Mouse (Mus musculus): ENCODE data around the gene Tpmt. TPM values are rescaled to one million over a fixed set of nuclear protein-coding genes. Genes with fewer than 3 reads are reported as not detected.
A peak's percentile ranks its signal among the peaks of the same experiment; 100 is the strongest.

The Tpmt gene
- 26.7 and 28.4 TPM in 2 replicates for polyA plus RNA-seq (2015; fragmentation: Nextera tagmentation; extraction: Ambion mirVana)

DNA sequence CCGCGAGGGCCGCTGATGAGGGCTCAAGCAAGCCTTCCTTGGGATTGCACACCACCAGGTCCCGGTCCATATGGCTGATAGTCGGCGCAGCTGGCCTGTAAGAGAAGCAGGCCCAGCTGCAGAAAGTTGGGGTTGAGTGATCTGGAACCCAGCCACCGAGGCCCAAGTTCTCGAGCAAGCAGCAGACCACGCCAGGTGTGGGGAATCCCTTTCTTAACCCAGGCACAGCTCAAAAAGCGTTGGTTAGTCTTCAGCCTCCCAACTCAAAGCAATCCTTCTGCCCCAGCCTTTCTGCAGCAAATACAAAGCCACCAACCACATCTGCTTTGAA is at the start of gene Tpmt:
Tpmt (minus strand) TSS at position 121 of the 331 bp plus-strand sequence.
- WGBS (ENCODE audit: insufficient replicate concordance): 14% methylated on average over 10 of the region's 10 CpGs
- no peaks in the 10 kb centered on the region for H3K9me3 ChIP-seq (ENCODE audit: low read length)
- peak within 1 kb of the TSS; percentile 97 for H3K4me2 ChIP-seq (ENCODE audit: low read depth, low read length)
- no peak for DNase-seq
- H3K9ac ChIP-seq (replicated peaks): peak within 1 kb of the TSS; percentile 78
- H3K36me3 ChIP-seq (replicated peaks; ENCODE audit: insufficient read depth, low read length): peaks cover 6% of the 10 kb centered on the region; the same call in 1 of the 2 replicates
- ATAC-seq: no peak
- TF ChIP-seq CTCF (IDR thresholded peaks at IDR 0.05; ENCODE audit: low read depth) (no peak), EP300 (IDR thresholded peaks at IDR 0.05; ENCODE audit: low read depth) (no peak)
- no peaks in the 10 kb centered on the region for H3K27me3 ChIP-seq (ENCODE audit: insufficient read depth, low read length)
- H3K4me3 ChIP-seq (ENCODE audit: low read depth, low read length): peak within 1 kb of the TSS; percentile 91
- peak within 1 kb of the TSS; percentile 63 for H3K27ac ChIP-seq (ENCODE audit: low read depth)
- H3K4me1 ChIP-seq (ENCODE audit: insufficient read depth): peaks cover 16% of the 10 kb centered on the region

DNA sequence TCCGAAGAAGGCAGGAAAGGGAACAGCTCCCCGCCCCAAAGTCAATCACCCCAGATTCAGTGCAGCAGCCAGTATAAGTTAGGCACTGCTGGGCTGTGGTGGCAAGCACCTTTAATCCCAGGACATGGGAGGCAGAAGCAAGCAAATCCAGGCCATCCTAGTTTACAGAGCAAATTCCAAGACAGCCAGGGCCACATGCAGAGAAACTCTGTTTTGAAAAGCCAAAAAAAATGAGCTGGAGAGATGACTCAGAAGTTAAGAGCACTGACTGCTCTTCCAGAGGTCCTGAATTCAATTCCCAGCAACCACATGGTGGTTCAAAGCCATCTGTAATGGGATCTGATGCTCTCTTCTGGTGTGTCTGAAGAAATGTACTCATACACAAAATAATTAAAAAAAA is 49.3 kb upstream of the Tpmt start:
- 88% methylated on average over 2 of the region's 2 CpGs for WGBS (ENCODE audit: insufficient replicate concordance)
- ATAC-seq: no peak
- Histone ChIP-seq H3K4me1 (ENCODE audit: insufficient read depth) (no peaks in the 10 kb centered on the region), H3K9ac (replicated peaks) (no peak overlapping the region), H3K27me3 (ENCODE audit: insufficient read depth, low read length) (no peaks in the 10 kb centered on the region), H3K4me2 (ENCODE audit: low read depth, low read length) (no peak overlapping the region), H3K4me3 (ENCODE audit: low read depth, low read length) (no peak overlapping the region), H3K27ac (ENCODE audit: low read depth) (no peak overlapping the region), H3K36me3 (replicated peaks; ENCODE audit: insufficient read depth, low read length) (peaks cover 86% of the 10 kb centered on the region), H3K9me3 (ENCODE audit: low read length) (no peaks in the 10 kb centered on the region)
- TF ChIP-seq EP300 (IDR thresholded peaks at IDR 0.05; ENCODE audit: low read depth) (no peak), CTCF (IDR thresholded peaks at IDR 0.05; ENCODE audit: low read depth) (no peak)
- no peak for DNase-seq

GRCm38 (mm10) chr13:47089271-47089670 is 44.7 kb upstream of the Tpmt start:
- H3K27ac ChIP-seq (ENCODE audit: low read depth): no peak overlapping the region
- no peaks in the 10 kb centered on the region for H3K27me3 ChIP-seq (ENCODE audit: insufficient read depth, low read length)
- ATAC-seq: no peak
- no peaks in the 10 kb centered on the region for H3K4me1 ChIP-seq (ENCODE audit: insufficient read depth)
- H3K36me3 ChIP-seq (replicated peaks; ENCODE audit: insufficient read depth, low read length): peaks cover 85% of the 10 kb centered on the region
- no peak overlapping the region for H3K4me3 ChIP-seq (ENCODE audit: low read depth, low read length)
- TF ChIP-seq EP300 (IDR thresholded peaks at IDR 0.05; ENCODE audit: low read depth) (no peak), CTCF (IDR thresholded peaks at IDR 0.05; ENCODE audit: low read depth) (no peak)
- H3K4me2 ChIP-seq (ENCODE audit: low read depth, low read length): no peak overlapping the region
- no peak overlapping the region for H3K9ac ChIP-seq (replicated peaks)
- WGBS (ENCODE audit: insufficient replicate concordance): 83% methylated on average over 2 of the region's 2 CpGs
- no peak for DNase-seq
- H3K9me3 ChIP-seq (ENCODE audit: low read length): no peaks in the 10 kb centered on the region

GRCm38 (mm10) chr13:47088433-47088832 is 43.9 kb upstream of the Tpmt start:
- ATAC-seq (no peak), DNase-seq (no peak)
- Histone ChIP-seq H3K27ac (ENCODE audit: low read depth) (no peak overlapping the region), H3K4me1 (ENCODE audit: insufficient read depth) (no peaks in the 10 kb centered on the region), H3K4me2 (ENCODE audit: low read depth, low read length) (no peak overlapping the region), H3K4me3 (ENCODE audit: low read depth, low read length) (no peak overlapping the region), H3K9me3 (ENCODE audit: low read length) (no peaks in the 10 kb centered on the region), H3K27me3 (ENCODE audit: insufficient read depth, low read length) (no peaks in the 10 kb centered on the region), H3K36me3 (replicated peaks; ENCODE audit: insufficient read depth, low read length) (peaks cover 81% of the 10 kb centered on the region), H3K9ac (replicated peaks) (no peak overlapping the region)
- TF ChIP-seq EP300 (IDR thresholded peaks at IDR 0.05; ENCODE audit: low read depth) (no peak), CTCF (IDR thresholded peaks at IDR 0.05; ENCODE audit: low read depth) (no peak)
- WGBS (ENCODE audit: insufficient replicate concordance): 81% methylated on average over 1 of the region's 1 CpGs

GRCm38 (mm10) chr13:47080905-47081505 is 36.5 kb upstream of the Tpmt start:
- ATAC-seq (no peak), DNase-seq (no peak)
- peaks cover 8% of the 10 kb centered on the region; the same call in 1 of the 2 replicates for H3K4me1 ChIP-seq (ENCODE audit: insufficient read depth)
- H3K27ac ChIP-seq (ENCODE audit: low read depth): no peak overlapping the region
- 87% methylated on average over 4 of the region's 4 CpGs for WGBS (ENCODE audit: insufficient replicate concordance)
- H3K27me3 ChIP-seq (ENCODE audit: insufficient read depth, low read length): no peaks in the 10 kb centered on the region
- H3K9me3 ChIP-seq (ENCODE audit: low read length): no peaks in the 10 kb centered on the region
- no peak overlapping the region for H3K9ac ChIP-seq (replicated peaks)
- H3K4me2 ChIP-seq (ENCODE audit: low read depth, low read length): no peak overlapping the region
- peaks cover 33% of the 10 kb centered on the region for H3K36me3 ChIP-seq (replicated peaks; ENCODE audit: insufficient read depth, low read length)
- no peak overlapping the region for H3K4me3 ChIP-seq (ENCODE audit: low read depth, low read length)
- peak; percentile 75 for TF ChIP-seq CTCF (IDR thresholded peaks at IDR 0.05; ENCODE audit: low read depth)
- TF ChIP-seq EP300 (IDR thresholded peaks at IDR 0.05; ENCODE audit: low read depth): no peak

DNA sequence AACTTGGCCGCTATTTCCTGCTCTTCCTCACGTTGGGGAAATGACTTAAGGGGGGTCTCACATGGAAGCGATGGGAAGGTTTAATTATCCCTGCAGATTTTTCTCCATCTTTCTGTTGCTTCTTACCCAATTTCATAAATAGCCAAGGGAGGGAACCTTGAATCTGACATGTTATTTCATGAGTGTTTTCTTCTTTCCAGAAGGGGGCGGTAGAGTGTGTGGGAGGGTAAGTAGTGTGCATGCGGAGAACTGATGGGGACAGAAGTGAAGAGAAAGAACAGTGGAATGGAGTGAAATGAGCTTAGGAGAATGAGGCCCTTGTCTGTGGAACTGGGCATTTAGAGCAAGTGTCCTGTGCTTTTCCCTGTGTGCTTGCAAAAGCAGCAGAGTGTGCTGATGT is 34.3 kb upstream of the Tpmt start:
- H3K4me2 ChIP-seq (ENCODE audit: low read depth, low read length): no peak overlapping the region
- DNase-seq (no peak), ATAC-seq (no peak)
- peaks cover 21% of the 10 kb centered on the region for H3K36me3 ChIP-seq (replicated peaks; ENCODE audit: insufficient read depth, low read length)
- peaks cover 8% of the 10 kb centered on the region; the same call in 1 of the 2 replicates for H3K4me1 ChIP-seq (ENCODE audit: insufficient read depth)
- H3K27ac ChIP-seq (ENCODE audit: low read depth): no peak overlapping the region
- no peaks in the 10 kb centered on the region for H3K27me3 ChIP-seq (ENCODE audit: insufficient read depth, low read length)
- no peak for TF ChIP-seq EP300 (IDR thresholded peaks at IDR 0.05; ENCODE audit: low read depth)
- TF ChIP-seq CTCF (IDR thresholded peaks at IDR 0.05; ENCODE audit: low read depth): peak; percentile 62
- H3K9ac ChIP-seq (replicated peaks): no peak overlapping the region
- H3K4me3 ChIP-seq (ENCODE audit: low read depth, low read length): no peak overlapping the region
- 74% methylated on average over 5 of the region's 5 CpGs for WGBS (ENCODE audit: insufficient replicate concordance)
- no peaks in the 10 kb centered on the region for H3K9me3 ChIP-seq (ENCODE audit: low read length)

All from liver, postnatal 0 days (tissue).